Mouse (Mus musculus): ENCODE results near the gene Smcp. TPM values are rescaled to one million over a fixed set of nuclear protein-coding genes. Genes with fewer than 3 reads are reported as not detected.

Gene Smcp
- not detected for total RNA-seq (2021)
- long read RNA-seq, experiment 1: 0 reads
- long read RNA-seq, experiment 2: 0 reads

DNA sequence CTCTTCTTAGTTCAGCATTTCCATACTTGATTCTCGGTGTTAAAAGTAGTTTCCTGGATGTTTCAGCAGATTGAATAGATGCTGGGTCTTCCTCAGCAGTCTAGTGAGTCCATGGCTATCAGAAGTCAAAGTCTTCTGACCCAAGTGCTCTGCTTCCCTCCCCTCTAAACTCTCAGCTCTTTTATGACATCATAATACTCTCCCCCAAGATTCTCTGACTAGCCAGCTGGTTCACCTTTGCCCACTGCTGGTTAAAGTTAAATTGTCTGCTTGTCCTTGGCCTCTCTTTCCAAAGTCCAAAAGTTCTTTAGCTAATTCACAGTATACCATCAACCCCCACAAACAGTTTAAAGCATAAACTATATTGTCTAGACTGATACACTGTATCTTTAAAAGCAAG, at the start of gene Smcp:
TSS of gene Smcp (minus strand) at position 140 of the 400 bp plus-strand sequence.
- DNase-seq (ENCODE audit: low spot score in 2 of 2): no peak

DNA sequence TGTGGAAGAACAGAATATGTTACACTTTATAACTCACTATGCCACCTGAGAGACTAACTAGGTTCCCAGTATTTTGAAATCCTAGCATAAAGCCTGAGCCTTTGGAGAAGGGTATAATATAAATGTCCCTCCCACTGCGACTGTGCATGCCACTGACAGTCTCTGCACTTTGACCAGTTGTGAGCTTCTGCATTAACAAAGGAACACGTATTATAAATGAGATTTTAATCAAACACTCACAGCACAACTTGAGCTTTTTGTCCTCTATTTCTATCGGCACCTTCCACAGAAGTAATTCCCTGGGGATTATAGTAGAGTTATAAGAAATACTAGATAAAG, 49.8 kb upstream of the Smcp start:
- no peak for DNase-seq (ENCODE audit: low spot score in 2 of 2)

DNA sequence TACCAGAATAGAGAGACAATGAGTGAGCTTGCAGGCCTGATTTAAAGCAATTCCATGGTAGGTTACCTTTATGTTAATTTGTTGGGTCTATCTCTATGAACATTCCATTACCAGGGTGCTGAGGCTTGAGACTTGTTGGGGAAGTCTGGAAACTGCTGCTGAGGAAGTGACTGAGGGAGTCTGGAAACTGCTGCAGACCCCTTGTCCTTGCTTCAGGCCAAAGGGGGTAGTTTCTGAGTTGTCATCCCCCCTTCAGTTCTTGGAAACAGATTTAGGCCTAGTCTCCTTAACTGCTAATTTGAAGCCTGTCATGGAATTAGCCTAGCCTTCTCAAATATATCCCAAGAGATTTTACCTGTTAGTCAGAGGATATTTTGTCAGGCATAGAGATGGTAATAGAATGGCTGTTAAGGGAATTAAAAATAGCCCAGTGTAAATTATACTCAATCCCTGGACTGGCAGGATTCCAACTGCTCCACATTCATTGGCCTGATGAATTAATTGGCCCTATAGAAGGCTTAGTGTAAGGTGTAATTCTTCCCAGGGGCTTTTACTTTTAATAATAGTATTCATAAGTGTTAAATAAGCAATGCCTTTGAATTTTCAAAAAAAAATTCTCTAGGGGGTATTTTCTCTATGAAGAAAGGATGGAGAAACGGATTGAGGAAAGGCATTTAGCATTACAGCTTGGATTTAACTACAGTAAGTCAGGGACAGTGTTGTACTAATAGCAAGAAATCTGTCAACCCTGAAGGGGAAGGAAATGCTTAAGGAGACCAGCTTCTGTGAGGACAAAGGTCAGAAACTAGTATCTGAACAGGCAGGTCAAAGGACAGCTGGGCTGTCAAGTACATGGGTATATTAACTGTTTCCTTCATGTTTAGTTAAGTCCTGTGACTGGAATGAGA, 49.2 kb upstream of the Smcp start:
- no peak for DNase-seq (ENCODE audit: low spot score in 2 of 2)

DNA sequence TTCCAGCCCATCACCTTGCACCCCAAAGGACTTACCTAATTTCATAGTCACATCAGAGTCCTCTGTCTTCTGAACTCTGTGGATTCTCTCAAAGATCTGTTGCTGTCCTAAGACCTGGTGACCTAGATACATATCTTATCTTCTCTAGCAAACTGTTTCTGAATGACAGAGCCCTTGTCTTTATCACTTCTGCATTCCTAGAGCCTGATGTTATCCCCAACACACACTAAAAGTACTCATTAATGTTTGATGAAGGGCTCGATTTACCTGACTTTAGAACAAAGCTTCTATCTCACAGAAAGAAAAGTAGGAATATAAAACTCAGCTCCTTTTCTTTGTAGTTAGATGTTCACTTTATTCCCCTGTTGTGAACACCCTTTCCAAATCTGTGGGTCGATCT, 32.8 kb upstream of the Smcp start, which contains the start of gene Lce6a:
TSS of gene Lce6a (minus strand) at position 101 of the 400 bp plus-strand sequence.
- no peak for DNase-seq (ENCODE audit: low spot score in 2 of 2)

DNA sequence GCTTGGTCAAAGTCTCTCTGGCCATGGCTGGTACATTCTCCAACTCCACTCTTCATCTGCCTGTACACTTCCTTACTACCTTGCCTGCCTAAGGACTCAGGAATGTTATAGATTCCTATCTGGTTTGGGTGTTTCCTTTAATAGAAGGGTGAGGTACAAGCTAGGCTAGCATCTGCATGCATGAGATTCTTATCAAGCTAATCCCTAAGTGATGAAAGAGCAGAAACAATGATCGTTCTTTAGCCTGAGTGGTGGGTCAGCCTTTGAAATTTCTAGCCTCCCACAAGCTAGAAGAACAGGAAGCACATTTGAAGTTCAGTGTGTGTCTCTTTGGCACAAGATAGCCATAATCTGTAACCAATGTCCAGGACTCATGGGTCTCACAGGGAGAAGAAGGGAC, 21.0 kb upstream of the Smcp start:
- no peak for DNase-seq (ENCODE audit: low spot score in 2 of 2)

DNA sequence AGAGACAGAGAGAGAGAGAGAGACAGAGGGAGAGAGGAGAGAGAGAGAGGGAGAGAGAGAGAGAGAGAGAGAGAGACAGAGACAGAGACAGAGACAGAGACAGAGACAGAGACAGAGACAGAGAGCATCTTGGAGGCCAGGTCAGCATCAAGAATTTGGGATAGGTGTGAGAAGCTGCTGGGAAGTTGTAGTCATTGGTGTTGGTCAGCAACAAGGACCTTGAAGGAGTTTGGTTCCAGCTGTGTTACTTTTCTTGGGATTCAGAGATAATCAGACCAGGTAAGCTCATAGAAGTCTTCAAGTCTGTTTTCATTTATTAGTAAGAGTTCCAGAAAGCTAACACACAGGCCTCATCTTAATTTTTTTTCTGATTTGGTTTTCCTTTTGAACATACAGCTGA, 18.6 kb upstream of the Smcp start, which contains the start of gene 2210017I01Rik:
TSS of gene 2210017I01Rik (minus strand) at position 101 of the 400 bp plus-strand sequence.
- DNase-seq (ENCODE audit: low spot score in 2 of 2): no peak

DNA sequence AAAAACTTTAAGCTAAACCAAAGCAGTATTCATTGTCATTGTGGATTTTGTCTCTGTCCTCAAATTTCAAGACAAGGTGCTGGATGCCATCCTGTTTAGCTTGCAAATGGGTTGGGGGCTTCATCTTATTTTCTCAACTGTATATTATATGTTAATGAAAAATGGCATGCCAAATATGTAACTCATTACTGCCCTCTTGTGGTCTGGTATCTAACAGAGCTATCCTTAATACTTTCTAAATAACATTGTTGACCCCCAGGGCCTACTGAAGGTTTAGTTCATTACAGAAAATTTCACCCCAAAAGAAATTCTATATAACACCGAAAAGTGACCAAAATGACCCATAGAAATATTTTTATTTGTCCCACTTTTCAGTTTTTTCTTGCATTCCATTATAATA, 13.4 kb upstream of the Smcp start:
- no peak for DNase-seq (ENCODE audit: low spot score in 2 of 2)

DNA sequence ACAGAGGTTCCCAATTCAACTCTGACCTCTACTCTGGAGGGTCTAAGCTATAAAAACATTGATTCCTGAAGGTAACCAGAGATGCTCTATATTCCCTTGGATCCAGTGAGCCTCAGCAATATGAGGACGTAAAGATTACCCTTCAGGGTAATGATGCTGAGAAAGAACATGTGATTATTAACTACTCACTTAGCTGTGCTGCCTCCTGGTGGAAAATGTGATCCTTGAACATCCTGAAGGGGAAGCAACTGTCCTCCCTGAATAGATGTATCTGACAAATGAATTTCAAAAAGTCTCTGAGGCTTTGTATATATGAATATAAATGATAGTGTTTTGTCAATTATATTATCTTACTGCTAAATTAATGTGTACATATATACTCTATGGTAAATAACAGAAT, 11.7 kb upstream of the Smcp start:
- no peak for DNase-seq (ENCODE audit: low spot score in 2 of 2)

DNA sequence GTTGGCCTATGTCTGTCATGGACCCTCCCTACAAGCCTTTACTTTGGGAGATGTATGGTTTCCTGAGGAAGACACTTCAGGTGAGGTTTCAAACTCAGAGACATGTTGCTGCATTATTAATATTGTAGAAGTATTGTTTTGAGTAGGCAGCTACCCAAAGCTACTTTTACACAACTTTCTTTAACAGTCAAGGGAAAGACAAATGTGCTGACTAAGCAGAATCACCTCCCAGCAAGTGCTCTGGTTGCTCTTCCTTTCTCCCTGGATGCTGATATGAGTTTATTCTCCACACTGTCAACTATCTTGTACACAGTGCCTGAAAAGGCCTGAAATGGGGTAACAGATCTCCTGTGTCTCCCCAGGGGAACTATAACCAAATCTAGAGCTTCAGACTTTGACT, 11.2 kb upstream of the Smcp start:
- DNase-seq (ENCODE audit: low spot score in 2 of 2): no peak

DNA sequence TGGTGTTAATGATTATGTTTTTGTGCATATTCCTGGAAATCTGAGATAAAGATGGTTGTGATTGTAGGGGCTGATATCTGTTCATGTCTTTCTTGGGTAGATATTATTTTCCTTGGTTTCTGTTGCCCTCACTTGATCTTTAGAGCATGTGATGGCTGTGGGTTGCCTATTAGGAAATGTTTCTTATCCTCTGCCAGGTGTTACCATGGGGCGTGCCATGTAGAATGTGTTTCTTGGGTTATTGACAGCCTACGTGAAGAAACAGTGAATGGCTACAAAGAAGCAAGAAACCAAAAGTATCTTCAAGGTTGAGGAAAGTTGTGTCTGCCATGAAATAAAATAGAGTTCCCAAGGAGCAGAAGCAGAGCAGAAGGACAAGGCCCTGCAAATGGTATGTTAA, 9.6 kb upstream of the Smcp start:
- no peak for DNase-seq (ENCODE audit: low spot score in 2 of 2)

DNA sequence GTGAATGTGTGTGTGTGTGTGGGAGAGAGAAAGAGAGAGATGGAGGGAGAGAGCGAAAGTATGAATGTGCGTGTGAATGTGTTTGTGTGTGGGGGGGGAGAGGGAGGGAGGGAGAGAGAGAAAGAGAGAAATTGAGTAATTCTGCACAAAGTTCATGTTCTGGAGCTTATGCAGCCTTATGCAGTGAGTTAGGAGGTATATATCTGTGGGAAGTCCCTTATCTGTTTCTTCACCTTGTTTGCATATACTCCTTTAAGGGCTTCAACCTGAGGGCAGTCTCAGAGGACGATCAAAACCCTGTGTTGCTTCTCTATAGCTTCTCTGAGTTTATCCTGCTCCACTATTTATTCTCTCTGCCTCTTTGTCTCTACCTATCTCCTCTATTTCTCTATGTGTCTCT, 1.6 kb downstream of the Smcp start:
- no peak for DNase-seq (ENCODE audit: low spot score in 2 of 2)

DNA sequence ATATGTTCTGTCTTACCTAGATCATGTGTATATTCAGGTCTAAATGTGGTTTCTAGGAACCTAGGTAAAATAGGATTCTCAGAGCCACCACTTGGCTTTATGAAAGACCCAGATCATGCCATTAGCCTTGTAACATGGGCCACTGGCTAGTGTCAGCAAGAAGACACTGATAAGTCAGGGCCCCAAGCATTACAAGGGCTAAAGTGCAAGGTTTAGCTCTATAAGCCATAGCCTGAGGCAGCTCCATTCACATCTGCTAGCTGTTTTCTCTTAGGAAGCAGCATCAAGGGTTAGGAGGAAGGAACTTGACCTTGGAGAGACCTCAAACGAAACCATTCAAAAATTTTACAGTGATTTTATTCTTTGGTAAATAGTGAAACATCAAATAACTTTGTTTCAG, 3.7 kb downstream of the Smcp start:
- no peak for DNase-seq (ENCODE audit: low spot score in 2 of 2)

DNA sequence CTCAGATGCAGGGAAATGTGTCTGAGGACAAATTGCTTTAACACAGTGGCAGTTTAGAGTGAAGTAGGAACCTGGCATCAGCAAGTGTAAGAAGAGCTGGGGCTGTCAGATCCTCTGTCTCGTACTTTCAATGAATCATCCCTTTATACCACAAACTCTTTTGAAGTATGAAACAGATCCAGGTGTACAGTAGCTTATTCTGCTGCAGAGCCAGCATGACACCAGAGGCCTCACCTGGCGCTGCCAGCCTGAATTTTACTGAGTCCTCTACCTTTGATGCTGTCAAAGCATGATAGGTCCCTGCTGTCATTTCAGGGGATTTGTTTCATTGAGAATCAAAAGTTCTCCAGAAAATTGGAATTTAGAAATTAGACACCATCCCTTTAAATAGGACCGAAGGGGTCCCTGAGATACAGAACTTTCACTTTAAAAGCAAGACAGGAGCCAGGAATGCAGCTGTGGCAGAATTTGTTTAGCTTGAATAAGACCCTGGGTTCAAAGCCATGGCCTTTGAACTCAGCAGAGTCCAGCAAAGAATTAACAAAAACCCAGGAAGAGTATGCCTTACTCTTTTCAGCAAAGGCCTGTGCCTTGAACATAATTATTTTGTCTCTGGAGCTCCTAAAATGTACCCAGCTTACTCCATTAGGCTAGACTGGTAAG, 5.5 kb downstream of the Smcp start:
- no peak for DNase-seq (ENCODE audit: low spot score in 2 of 2)

DNA sequence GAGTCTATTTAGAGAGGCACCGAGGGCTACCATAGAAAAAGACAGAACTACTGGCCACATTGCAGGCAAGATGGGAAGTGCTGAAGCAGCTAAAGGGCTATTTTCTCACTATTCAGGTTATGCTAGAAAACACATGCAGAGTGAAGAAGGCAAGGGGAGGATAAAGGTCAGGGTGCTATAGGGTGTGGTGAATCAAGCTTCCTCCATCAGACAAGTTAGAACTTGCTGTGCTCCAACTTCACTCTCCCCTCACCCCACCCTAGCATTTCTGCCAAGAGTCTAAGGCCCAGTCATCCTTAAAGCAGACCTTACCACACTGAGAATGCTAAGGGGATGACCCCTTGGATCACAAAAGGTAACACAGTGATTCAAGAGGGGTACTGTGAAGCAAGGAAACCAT, 9.3 kb downstream of the Smcp start:
- DNase-seq (ENCODE audit: low spot score in 2 of 2): no peak

DNA sequence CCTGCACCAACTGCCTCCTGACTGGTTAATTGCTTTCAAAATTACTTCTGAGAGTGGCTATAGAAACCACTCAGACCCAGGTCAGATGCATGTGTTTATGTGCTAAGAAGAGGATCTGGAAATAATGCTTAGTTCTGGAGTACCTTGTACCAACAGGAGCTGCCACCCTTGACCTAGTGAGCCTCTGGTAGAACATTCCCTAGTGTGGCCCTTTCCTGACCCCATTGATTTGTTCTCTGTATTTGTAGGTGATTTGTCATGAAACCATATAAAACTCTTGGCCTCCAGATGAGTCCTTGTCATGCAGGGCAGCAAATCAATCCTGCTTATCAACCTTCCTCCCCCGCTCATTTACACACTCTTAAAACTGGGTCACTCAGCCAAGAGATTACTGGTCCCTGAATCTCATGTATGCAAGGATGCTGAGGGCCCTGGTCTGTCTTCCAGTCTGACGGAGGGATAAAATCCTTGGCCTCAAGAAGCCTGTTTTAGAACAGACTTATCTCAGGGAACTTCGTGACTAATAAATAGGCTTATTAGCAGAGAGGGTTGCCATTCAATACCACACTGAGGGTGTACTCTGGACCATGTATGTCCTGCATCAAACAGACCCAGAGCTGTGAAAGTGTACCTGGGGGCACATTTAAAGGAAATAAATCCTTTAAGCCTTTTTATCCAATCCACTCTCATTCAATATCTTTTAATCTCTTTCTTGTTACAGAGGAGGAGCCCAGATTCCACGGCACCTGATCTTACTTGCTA, 10.0 kb downstream of the Smcp start:
- DNase-seq (ENCODE audit: low spot score in 2 of 2): no peak

DNA sequence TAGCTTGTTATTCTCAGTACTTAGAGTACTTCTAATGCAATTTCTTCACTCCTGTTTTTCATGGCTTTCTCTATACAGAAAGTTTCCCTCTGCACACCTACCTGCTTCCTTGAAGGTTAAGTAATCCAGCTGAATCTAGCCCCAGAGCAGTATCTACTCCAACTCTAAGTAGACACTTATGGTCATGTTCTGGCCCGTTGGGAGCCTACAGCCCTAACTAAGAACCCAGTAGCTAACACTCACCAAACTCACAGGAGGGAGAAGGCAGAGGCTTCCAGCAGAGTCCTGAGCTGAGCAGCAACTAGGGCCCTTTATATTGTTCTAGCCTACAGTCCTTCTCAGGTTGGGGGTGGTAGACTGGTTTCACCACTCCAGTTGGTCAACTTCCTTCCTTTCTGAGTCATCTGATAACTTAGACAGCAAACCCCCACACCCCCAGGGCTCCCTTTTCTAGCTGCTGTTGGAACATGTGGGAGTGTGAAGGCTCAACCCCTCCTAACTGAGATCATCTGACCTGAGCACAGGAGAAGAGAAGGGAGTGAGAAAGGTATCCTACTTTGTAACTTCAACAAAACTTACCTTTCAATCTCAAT, 15.3 kb downstream of the Smcp start, which contains the start of gene Ivl:
TSS of gene Ivl (minus strand) at position 287 of the 593 bp plus-strand sequence.
- no peak for DNase-seq (ENCODE audit: low spot score in 2 of 2)

DNA sequence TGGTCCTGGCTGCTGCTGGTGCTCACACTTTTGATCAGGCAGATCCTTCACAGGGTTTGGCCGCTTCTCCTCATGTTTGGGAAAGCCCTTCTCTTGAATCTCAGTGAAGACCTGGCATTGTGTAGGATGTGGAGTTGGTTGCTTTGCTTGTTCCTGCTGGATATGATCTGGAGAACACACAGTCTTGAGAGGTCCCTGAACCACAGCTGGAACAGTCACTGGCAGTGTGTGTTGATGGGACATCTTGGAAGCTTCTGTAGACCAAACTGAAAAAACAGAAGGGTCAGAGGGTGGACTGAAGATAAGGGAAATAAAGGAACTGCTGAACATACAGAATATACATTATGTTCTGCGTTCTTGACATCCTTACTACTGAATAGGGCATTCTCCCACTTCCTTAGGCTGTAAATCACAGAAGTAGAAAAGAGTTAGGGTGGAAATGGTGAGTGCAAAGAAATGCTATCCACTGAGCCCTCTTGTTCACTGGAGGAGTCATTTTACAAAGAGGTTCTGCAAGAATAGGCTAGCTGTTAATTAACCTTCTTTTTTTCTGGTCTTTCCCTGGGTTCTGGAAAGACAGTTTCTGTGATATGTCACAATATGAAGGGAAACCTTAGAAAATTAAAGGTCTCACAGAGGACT, 16.2 kb downstream of the Smcp start:
- no peak for DNase-seq (ENCODE audit: low spot score in 2 of 2)

DNA sequence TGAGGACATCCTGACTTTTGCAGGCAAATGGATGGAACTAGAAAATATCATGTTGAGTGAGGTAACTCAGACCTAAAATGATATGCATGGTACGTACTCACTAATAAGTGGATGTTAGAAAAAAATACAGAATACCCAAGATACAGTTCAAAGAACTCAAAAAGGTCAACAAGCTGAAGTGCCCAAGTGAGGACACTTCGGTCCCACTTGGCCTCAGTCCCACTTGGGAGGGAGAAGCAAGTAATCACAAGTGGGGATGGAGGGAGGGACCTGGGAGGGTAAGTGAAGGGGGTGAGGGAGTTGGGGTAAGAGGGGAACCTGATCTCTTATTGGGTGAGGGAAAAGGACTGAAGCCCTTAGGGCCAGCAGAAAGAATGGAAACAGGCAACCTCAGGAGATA, 20.0 kb downstream of the Smcp start:
- no peak for DNase-seq (ENCODE audit: low spot score in 2 of 2)

DNA sequence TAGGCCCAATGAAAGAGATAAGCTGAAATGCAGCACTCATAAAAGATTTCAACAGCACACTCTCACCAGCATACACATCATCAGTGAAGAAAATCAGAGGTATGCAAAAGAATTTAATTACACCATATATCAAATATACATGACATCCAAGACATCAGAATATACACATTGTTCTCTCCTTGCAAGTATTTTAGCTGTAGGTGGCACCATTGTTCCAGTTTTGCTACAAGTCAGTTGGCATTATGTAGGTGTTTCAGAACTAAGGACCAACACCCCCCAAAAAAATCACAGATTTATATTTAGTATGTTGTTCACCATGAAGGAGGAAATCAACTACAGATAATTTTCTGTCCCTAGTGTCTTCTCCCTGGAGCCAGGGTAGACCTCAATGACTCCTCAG, 23.4 kb downstream of the Smcp start:
- DNase-seq (ENCODE audit: low spot score in 2 of 2): no peak

DNA sequence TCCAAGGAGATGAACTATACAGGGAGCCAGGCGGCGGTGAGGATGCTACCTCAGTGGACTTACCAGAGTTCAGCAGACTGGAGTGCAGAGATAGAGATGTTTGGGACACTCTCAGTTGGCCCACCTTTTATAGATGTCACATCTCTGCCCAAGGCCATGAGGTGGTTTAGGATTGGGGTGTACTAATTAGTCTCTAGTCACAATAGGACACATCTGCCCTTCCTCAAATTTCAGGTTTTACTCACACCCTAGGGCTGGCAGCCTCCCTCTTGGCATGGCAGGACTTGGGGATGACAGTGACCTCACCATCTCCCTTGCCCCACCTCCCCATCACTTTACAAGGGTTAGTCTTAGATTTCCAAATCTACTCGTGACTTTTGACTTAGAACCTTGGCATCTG, 54.4 kb downstream of the Smcp start, which contains the start of gene 2310046K23Rik:
TSS of gene 2310046K23Rik (minus strand) at position 101 of the 400 bp plus-strand sequence.
- DNase-seq (ENCODE audit: low spot score in 2 of 2): no peak

All from adrenal gland, postnatal 4 days (tissue).